Mouse (Mus musculus): ENCODE results near the gene 2010005H15Rik.
"Not testable (repeated sequence)": the region's sequence is repeated elsewhere in the genome, so short reads cannot be mapped to it uniquely, and the experiment has no call there.

The 2010005H15Rik gene

GRCm38 (mm10) chr16:36221168-36221567, at the start of gene 2010005H15Rik:
2010005H15Rik (plus strand) TSS chr16:36221468.
- in situ Hi-C loops (cut with MboI, MseI), result not testable (repeated sequence)

GRCm38 (mm10) chr16:36176108-36176507, 45.2 kb upstream of the 2010005H15Rik start:
- in situ Hi-C loops (cut with MboI, MseI), result no loop called here

DNA sequence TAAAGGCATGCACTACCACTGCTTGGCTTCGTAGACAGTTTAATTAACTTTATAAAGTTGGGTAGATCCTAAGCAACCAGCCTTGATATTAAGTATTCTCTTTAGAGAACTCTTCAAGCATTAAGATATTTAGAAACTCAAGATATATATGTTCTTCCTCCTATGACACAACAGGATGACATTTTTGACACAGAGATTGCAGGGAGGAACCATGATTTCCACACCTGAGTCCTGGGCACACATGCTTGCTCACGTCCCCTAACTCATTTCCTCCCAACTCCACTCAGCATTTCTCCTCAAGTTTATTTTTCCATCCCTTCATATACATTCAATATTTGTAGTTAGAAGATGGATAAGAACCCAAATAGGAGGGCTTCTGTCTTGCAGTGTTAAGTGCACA, 41.4 kb upstream of the 2010005H15Rik start:
- in situ Hi-C loops (cut with MboI, MseI), result no loop called here

GRCm38 (mm10) chr16:36183912-36184311, 37.4 kb upstream of the 2010005H15Rik start, which contains the start of gene Gm5483:
Gm5483 (plus strand) TSS chr16:36184212.
- in situ Hi-C loops (cut with MboI, MseI), result not testable (repeated sequence)

- in situ Hi-C loops (cut with MboI, MseI), result no loop called here
These were observed 22.0 kb upstream of the 2010005H15Rik start for GRCm38 (mm10) chr16:36199226-36199625.

DNA sequence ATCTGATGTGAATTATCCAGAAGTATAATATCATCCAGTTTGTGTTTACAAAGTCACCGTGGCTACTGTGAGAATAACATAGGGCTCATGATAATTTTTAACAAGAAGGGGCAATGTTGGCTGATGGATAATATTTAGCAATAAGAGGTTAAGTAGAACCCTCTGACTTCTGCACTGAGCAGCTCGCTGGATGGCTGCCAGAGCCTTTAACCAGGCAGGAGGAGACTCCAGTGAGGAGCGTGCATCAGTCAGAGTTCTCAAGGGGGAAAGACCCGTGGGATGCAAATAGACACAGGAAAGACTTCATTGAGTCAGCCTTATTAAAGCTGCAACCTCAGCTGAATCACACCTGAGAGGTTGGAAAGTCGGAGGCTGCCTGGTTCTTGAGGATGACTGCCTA, 17.4 kb upstream of the 2010005H15Rik start:
- in situ Hi-C loops (cut with MboI, MseI), result no loop called here

DNA sequence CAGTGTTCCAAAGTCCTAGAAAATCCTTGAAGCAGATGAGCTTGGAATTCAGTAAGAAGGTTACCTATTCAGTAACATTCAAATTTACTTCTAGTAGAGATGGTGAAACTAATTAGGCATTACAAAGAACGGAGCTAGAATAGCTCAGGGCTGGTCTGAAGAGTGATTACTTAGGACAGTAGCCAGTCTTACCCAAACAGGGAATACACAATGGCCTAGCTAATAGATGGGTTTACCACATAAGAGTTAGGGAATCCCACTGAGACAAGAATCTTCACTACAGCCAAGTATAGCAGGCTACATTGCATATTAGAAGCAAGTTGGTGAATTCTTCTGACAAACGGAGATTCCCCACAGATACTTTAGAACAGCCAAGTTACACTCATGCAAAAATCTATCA, 15.6 kb upstream of the 2010005H15Rik start:
- in situ Hi-C loops (cut with MboI, MseI), result not testable (repeated sequence)

- in situ Hi-C loops (cut with MboI, MseI), result no loop called here
These were observed 11.3 kb upstream of the 2010005H15Rik start, which contains the start of gene Gm5416 for GRCm38 (mm10) chr16:36209967-36210453. Gm5416 (plus strand) TSS chr16:36210403.

DNA sequence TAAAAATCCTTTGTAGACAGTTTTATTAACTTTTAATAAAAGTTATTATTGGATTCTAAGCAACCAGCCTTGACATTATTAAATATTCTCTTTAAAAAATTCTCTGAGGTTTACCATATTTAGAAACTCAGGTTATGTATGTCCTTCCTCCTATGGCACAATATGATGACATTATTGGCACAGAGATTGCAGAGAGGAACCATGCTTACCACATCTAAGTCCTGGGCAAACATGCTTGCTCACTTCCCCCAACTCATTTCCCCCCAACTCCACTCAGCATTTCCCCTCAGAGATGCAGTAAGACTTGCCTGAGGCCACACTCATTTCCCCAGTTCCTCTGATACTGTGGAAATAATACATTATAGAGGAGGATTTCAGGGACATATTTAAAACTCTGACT, 39.3 kb downstream of the 2010005H15Rik start:
- in situ Hi-C loops (cut with MboI, MseI), result not testable (repeated sequence)

DNA sequence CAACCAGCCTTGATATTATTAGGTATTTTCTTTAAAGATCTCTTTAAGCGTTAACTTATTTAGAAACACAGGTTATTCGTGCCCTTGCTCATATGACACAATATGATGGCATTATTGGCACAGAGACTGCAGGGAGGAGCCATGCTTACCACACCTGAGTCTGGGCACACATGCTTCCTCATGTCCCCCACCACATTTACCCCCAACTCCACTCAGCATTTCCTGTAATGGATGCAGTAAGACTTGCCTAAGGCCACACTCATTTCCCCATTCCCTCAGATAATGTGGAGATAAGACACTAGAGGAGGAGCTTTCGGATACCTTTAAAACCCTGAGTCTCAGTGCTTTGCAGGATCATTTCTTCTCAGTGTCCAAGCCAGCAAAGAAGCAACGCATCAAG, 55.5 kb downstream of the 2010005H15Rik start, which contains the start of gene Stfa1:
TSS of gene Stfa1 (plus strand) at position 156 of the 400 bp plus-strand sequence.
- in situ Hi-C loops (cut with MboI, MseI), result not testable (repeated sequence)

DNA sequence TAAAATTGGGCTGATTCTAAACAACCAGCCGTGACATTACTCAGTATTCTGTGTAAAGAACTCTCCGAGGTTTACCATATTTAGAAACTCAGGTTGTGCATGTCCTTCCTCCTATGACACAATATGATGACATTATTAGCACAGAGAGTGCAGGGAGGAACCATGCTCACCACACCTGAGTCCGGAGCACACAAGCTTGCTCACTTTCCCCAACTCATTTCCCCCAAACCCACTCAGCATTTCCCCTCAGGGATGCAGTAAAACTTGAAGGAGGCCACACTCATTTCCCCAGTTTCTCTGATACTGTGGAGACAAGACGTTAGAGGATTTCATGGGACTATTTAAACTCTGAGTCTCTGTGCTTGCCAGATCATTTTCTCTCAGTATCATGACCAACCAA, 67.9 kb downstream of the 2010005H15Rik start:
- in situ Hi-C loops (cut with MboI, MseI), result loop anchor here (5.0 kb wide), 1 partner anchor 68 kb away; no protein-coding TSS in a partner anchor

Measured in T-helper 1 cell (primary cell).